Mouse (Mus musculus): ENCODE measurements around the gene Ube2o. TPM values are rescaled to one million over a fixed set of nuclear protein-coding genes. Genes with fewer than 3 reads are reported as not detected.
"Not testable (repeated sequence)": the region's sequence is repeated elsewhere in the genome, so short reads cannot be mapped to it uniquely, and the experiment has no call there.

Ube2o gene
- polyA plus RNA-seq, 3 experiments from 2014 or later = 1.5 to 2.2 (median 2.0) TPM

DNA sequence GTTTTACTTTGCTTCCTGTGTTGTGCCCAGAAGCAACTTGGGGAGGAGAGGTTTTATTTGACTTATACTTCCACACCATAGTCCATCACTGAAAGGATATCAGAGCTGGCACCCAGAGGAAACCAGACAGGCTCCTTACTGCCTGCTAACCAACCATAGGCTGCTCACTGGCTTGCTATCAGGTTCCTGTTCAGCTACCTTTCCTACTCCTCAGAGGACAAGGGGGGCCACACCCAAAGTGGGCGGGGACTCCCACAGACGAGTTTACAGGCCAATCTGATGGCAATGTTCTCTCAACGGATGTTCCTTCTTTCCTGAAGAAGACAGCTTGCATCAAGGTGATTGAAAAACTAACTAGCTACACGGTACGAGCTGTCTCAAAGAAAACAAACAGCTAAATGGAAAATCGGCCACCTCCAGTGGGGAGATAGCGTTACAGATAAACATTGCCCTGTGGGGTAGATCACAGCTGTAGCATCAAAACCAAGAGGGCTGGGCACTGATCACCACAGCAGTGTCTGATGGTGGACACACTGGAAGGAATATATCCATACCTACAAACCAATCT, 69.9 kb downstream of the Ube2o start:
- no peak for ATAC-seq

DNA sequence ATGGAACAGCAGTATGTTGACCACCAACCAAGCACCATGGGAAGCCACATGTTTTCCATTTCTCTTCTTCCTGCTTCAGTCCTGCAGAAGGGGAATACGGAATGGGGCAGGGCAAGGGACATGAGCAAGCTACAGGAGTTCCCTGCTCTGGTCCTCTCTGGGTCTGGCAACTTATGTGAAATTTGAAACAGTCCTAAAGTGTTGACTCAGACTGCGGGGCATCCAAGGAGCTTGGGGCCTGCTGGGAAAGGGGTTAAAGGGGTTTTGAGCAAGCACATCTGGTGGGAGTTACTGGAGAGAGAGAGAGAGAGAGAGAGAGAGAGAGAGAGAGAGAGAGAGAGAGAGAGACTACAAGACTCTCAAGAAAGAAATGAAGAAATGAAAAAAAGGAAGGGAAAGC, 72.6 kb downstream of the Ube2o start:
- no peak for ATAC-seq

DNA sequence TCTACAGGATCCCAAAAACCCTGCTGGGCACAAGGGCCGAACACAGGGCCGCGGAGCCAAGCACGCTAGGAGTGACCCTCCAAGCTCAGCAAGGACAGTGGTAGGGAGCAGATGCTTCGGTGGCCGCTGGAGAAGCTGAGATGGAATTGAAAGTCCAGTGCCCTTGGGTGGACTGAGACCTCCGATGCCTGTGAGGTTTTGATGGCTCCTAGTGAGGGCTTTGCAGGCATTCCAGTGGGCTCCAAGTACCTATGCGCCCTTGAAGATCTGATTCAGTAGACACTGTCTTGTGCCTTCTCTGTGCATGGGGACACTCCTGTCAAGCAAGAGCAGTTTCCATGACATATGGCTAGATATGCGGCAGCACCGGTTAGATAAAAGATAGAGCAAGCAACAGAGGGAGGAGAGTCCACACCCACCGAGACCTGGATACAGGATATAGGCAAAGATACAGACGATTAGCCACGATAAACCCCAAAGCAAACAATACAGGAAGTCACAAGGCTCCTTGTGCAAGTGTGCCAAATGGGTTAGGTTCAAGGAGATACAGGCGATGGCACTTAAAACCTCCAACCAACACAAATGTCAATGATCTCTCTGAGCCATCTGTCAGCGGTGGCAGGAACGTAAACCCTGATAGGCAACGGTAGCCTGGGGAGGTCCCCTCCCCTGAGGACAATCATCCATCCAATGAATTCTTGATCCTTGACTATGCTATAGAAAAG, 74.9 kb downstream of the Ube2o start:
- no peak for ATAC-seq

GRCm38 (mm10) chr11:116505573-116505972, 75.7 kb downstream of the Ube2o start:
- no peak for ATAC-seq

- ATAC-seq = no peak
Measured at GRCm38 (mm10) chr11:116504516-116504915, 76.7 kb downstream of the Ube2o start.

- ATAC-seq = no peak
Measured at GRCm38 (mm10) chr11:116501005-116501746, 80.1 kb downstream of the Ube2o start.

- ATAC-seq = no peak
Measured at GRCm38 (mm10) chr11:116499018-116499417, 82.2 kb downstream of the Ube2o start.

GRCm38 (mm10) chr11:116498596-116498995, 82.7 kb downstream of the Ube2o start:
- ATAC-seq = no peak

- no peak for ATAC-seq
Measured at GRCm38 (mm10) chr11:116497313-116497712, 83.9 kb downstream of the Ube2o start.

DNA sequence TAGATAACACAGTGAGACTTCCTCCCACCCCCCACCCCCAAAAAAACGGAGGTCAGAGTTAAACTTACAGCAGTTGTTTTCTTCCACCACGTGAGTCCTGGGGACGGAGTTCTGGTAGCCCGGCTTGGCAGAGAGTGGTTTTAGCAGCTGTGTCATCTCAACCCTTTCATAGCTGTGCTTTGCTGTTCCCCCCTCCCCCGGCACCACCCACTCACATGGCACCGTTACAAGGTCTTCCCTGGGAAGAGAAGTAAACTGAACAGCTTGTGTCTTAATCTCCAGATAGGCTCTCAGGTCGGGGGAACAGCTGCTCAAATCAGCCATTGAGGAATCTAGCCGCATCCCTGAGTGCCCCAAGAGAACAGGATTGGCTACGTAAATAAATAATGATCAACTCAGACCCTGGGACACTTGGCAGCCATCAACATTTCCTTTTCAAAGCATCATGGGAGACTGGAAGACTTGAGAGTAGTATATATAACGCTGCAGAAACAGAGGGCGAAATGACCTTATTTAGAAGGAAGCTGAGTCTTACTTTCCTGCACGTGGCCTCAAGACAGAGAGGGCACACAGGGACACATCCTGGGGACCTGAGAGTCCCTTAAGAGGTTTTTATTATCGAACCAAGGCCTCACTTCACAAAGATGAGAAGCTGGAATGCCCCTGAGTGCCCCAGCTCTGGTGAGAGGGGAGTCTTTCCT, 86.6 kb downstream of the Ube2o start:
- ATAC-seq = no peak

GRCm38 (mm10) chr11:116493795-116494252, 87.4 kb downstream of the Ube2o start, which contains the start of gene Prpsap1:
Prpsap1 (minus strand) TSS chr11:116494202.
- no peak for ATAC-seq

DNA sequence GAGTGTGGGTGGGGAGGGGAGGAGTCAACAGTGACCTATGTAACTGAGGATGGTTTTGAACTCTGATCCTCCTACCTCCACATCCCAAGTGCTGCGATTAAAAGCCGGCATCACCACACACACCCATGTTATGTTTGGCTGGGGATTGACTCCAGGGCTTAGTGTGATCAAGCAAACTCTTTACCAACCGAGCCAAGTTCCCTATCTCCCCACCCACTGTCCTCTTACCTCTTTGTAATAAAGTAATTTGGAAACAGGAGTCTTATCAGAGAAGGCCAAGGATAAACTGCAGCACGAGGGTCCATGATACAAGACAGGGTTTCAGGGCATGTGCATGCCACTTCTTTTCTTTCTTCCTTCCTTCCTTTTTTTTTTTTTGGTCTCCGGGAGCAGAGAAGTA, 88.1 kb downstream of the Ube2o start:
- no peak for ATAC-seq

- ATAC-seq = not testable (repeated sequence)
Measured at GRCm38 (mm10) chr11:116492507-116492906, 88.7 kb downstream of the Ube2o start.

DNA sequence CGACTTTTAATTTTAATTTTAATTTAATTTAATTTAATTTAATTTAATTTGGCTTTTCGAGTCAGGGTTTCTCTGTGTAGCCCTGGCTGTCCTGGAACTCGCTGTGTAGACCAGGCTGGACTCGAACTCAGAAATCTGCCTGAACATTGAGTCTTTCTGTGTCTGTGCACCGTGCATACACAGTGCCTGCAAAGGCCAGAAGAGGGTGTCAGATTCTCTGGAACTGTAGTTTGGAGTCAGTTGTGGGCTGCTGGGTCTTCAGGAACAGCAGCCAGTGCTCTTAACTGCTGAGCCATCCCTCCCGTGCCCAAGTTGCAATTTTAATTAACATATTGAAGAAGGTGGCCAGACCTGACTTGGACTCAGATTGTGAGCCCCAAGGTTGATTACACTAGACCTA, 89.9 kb downstream of the Ube2o start:
- no peak for ATAC-seq

GRCm38 (mm10) chr11:116490232-116491107, 90.8 kb downstream of the Ube2o start:
- ATAC-seq = peak; percentile 92

DNA sequence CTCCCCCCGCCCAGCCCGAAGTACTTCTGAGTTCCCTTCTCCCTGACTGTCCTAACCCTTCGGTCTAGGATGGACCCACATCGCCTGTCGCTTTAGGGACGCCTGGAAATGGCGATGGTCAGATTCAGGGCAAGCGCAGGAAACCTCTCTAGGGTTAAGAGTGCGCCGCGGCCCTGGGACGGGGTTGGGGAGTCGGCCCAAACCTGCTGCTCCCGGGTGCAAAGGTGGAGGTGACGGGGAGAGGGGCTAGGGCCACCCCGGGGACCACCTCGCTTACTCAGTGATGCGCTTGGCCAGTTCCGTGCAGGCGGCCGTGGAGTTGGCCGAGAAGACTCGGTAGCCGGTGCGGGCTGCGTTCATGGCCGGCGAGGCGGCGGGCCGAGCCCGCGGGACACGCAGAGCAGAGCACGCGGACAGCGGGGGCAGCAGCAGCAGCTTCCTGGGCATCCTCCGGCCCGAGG, 91.4 kb downstream of the Ube2o start:
- peak; percentile 26 for ATAC-seq

DNA sequence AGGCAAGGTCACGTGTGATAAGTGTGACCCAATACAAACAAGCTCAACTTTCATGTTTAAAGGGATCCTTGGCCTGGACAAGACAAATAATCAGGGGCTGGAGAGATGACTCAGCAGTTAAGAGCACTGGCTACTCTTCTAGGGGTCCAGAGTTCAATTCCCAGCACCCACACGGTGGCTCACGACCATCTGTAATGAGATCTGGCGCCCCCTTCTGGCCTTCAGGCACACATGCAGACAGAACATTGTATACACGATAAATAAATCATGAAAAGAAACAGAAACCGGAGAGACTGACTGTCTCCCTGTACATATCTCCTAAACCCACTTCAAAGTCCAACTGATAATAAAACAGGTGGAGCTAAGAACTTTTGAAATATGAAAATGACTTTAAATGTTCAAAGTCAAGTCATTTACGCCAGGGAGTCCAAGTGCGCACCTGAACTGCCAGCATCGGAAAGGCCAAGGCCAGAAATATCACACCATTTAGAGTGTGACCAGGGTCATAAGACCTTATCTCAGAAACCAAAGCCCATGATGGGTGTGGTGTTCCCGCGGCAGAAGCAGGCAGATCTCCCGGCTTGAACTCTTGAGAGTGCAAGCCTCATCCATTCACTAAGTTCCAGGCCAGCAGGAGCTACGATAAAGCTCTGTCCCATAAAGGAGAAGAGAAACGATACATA, 92.4 kb downstream of the Ube2o start:
- ATAC-seq = no peak

GRCm38 (mm10) chr11:116488207-116488606, 93.0 kb downstream of the Ube2o start:
- no peak for ATAC-seq
